Mouse (Mus musculus) forebrain, embryonic 10.5 days (tissue): Measurements from ENCODE around the gene Vmn1r232. TPM values are rescaled to one million over a fixed set of nuclear protein-coding genes. Genes with fewer than 3 reads are reported as not detected.

Experiments used
- DNase-seq: peaks from one replicate; pipeline ENCODE4 v3.0.0-alpha.2; 2017; ENCODE audit warnings: low spot score; ENCODE audit errors: extremely low spot score
- H3K27ac ChIP-seq: fragments of 300-500 bp; sonication (generic); 2 replicates; pipeline ENCODE4 v1.5.1; 2016; ENCODE audit warnings: mild to moderate bottlenecking
- H3K27me3 ChIP-seq: fragments of 300-500 bp; sonication (generic); 2 replicates; pipeline ENCODE4 v1.6.1; 2016; ENCODE audit warnings: mild to moderate bottlenecking; ENCODE audit not compliant: poor library complexity, severe bottlenecking
- H3K36me3 ChIP-seq: fragments of 300-500 bp; sonication (generic); replicated peaks from 2 replicates; pipeline ENCODE4 v1.6.1; 2016; ENCODE audit warnings: mild to moderate bottlenecking, moderate library complexity
- H3K4me1 ChIP-seq: fragments of 300-500 bp; sonication (generic); 2 replicates; pipeline ENCODE4 v1.6.1; 2016
- H3K4me3 ChIP-seq: fragments of 300-500 bp; sonication (generic); 2 replicates; pipeline ENCODE4 v1.5.1; 2016; ENCODE audit warnings: mild to moderate bottlenecking, moderate library complexity
- H3K9me3 ChIP-seq: fragments of 300-500 bp; sonication (generic); 2 replicates; pipeline ENCODE4 v1.6.1; 2016; ENCODE audit warnings: mild to moderate bottlenecking, moderate library complexity
- WGBS: fragments of 180-500 bp; shearing (Covaris S2); methylation state at CpG from one replicate; pipeline ENCODE4 v1.1.7; 2016; 5-methylcytosine and 5-hydroxymethylcytosine counted together
- polyA plus RNA-seq: library from polyadenylated mRNA; unstranded; fragments of >200 nt; fragmentation: Nextera tagmentation; extraction: Ambion mirVana; gene quantifications from 2 replicates; pipeline ENCODE4 v1.2.1, GENCODE M21; 2016

The Vmn1r232 gene
- not detected in 2 replicates for polyA plus RNA-seq

- no peak within 1 kb of the TSS for H3K4me3 ChIP-seq
- H3K9me3 ChIP-seq: peaks cover 6% of the 10 kb centered on the region; the same call in 1 of the 2 replicates
- H3K27ac ChIP-seq: no peak within 1 kb of the TSS
- DNase-seq: no peak
- no peaks in the 10 kb centered on the region for H3K27me3 ChIP-seq
- WGBS: 69% methylated on average over 1 of the region's 1 CpGs
- H3K36me3 ChIP-seq: no peaks in the 10 kb centered on the region
- H3K4me1 ChIP-seq: no peaks in the 10 kb centered on the region
These were observed at the start of gene Vmn1r232 for GRCm38 (mm10) chr17:20919614-20920013. Gene Vmn1r232 (minus strand): TSS chr17:20919714.

DNA sequence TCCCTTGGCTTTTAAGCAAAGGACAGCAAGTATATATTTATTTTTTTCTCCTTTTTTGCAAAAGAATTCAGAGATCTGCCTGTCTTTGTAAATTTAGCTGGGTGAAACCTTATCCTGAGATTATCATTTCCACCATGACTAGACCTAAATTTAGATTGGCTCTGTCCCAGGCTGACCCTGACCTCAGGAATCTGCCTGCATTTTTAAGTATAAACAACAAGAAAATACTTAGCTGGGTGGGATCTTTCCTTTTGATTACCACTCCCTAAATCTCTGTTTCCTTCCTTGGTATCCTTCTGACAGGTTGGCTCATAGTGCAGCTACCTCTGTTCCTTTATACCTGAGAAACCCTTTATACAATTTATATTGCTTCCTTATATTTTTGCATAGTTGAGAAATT lies 47.2 kb upstream of the Vmn1r232 start:
- Histone ChIP-seq H3K27me3 (no peaks in the 10 kb centered on the region), H3K36me3 (peaks cover 88% of the 10 kb centered on the region), H3K4me1 (no peaks in the 10 kb centered on the region), H3K27ac (no peak overlapping the region), H3K9me3 (no peaks in the 10 kb centered on the region), H3K4me3 (no peak overlapping the region)
- no peak for DNase-seq

DNA sequence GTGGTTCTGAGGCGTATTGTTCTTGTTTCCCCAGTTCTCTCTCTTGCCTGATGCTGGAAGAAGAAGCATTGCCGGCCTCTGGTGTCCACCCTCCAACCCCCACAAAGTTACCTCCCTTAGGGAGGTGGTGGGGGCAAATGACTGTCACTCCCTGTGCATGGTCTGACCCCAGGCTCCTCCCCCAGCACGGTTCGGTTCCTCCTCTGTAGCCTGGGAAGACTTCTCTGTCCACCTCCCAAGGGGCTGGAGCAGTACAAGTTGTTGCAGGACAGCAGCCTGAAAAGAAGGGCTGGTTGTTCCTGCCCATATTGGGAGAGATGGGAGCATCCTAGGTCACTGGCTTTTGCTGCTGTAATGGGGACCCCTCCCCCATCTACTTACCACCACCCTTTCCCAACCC lies 45.9 kb upstream of the Vmn1r232 start:
- Histone ChIP-seq H3K27me3 (no peaks in the 10 kb centered on the region), H3K9me3 (no peaks in the 10 kb centered on the region), H3K27ac (no peak overlapping the region), H3K4me3 (no peak overlapping the region), H3K4me1 (no peaks in the 10 kb centered on the region), H3K36me3 (peaks cover 96% of the 10 kb centered on the region)
- DNase-seq: no peak
- 91% methylated on average over 4 of the region's 4 CpGs for WGBS

- Histone ChIP-seq H3K27me3 (no peaks in the 10 kb centered on the region), H3K36me3 (peaks cover 100% of the 10 kb centered on the region), H3K27ac (no peak overlapping the region), H3K4me1 (no peaks in the 10 kb centered on the region), H3K4me3 (no peak overlapping the region), H3K9me3 (no peaks in the 10 kb centered on the region)
- DNase-seq: no peak
- WGBS: 98% methylated on average over 5 of the region's 5 CpGs
These were observed 40.9 kb upstream of the Vmn1r232 start for GRCm38 (mm10) chr17:20960386-20960785.

DNA sequence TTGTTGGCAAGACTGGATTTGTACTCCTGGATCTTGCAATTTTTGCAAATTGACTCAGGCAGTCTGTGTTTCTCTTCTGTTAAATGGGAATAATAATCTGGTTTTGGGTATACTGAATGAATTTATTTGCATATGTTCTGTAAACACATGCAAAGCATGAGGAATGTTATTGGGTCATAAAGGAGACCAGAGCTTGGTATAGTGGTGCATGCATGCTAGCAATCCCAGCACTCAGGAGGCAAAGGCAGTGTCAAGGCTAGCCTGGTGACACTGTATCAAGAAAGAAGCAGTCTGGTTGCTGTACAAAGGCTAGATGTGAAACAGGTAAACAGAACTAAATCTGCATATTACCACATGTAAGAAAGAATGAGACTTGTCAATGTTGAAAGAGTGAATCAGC lies 27.1 kb upstream of the Vmn1r232 start:
- Histone ChIP-seq H3K27ac (peak overlapping the region; percentile 97), H3K27me3 (no peaks in the 10 kb centered on the region), H3K4me3 (peak overlapping the region; percentile 75), H3K9me3 (no peaks in the 10 kb centered on the region), H3K4me1 (peaks cover 37% of the 10 kb centered on the region), H3K36me3 (peaks cover 14% of the 10 kb centered on the region)
- no peak for DNase-seq

- Histone ChIP-seq H3K9me3 (no peaks in the 10 kb centered on the region), H3K36me3 (peaks cover 8% of the 10 kb centered on the region), H3K4me1 (peaks cover 37% of the 10 kb centered on the region), H3K27ac (peak overlapping the region; percentile 97), H3K27me3 (no peaks in the 10 kb centered on the region), H3K4me3 (peak overlapping the region; percentile 75)
- WGBS: 2% methylated on average over 13 of the region's 13 CpGs
- DNase-seq: no peak
These were observed 26.6 kb upstream of the Vmn1r232 start for GRCm38 (mm10) chr17:20946026-20946565.

- peaks cover 3% of the 10 kb centered on the region for H3K36me3 ChIP-seq
- peak within 1 kb of the TSS; percentile 75 for H3K4me3 ChIP-seq
- H3K27me3 ChIP-seq: no peaks in the 10 kb centered on the region
- peak; percentile 94 for DNase-seq
- WGBS: under 1% methylated on average over 69 of the region's 69 CpGs
- H3K9me3 ChIP-seq: no peaks in the 10 kb centered on the region
- H3K27ac ChIP-seq: peak within 1 kb of the TSS; percentile 97
- peaks cover 37% of the 10 kb centered on the region for H3K4me1 ChIP-seq
These were observed 25.7 kb upstream of the Vmn1r232 start, which contains the start of gene Ppp2r1a for GRCm38 (mm10) chr17:20944985-20945891. Gene Ppp2r1a (plus strand): TSS chr17:20945311.

GRCm38 (mm10) chr17:20944226-20944625 lies 24.7 kb upstream of the Vmn1r232 start:
- Histone ChIP-seq H3K4me3 (peak overlapping the region; percentile 75), H3K36me3 (no peaks in the 10 kb centered on the region; the same call in 1 of the 2 replicates), H3K9me3 (no peaks in the 10 kb centered on the region), H3K27me3 (no peaks in the 10 kb centered on the region), H3K27ac (peak overlapping the region; percentile 97), H3K4me1 (peaks cover 36% of the 10 kb centered on the region)
- WGBS: 57% methylated on average over 3 of the region's 3 CpGs
- DNase-seq: no peak

- DNase-seq: no peak
- no peaks in the 10 kb centered on the region for H3K36me3 ChIP-seq
- 70% methylated on average over 2 of the region's 2 CpGs for WGBS
- no peaks in the 10 kb centered on the region for H3K4me1 ChIP-seq
- peaks cover 5% of the 10 kb centered on the region; the same call in 1 of the 2 replicates for H3K9me3 ChIP-seq
- H3K27ac ChIP-seq: no peak within 1 kb of the TSS
- H3K27me3 ChIP-seq: no peaks in the 10 kb centered on the region
- H3K4me3 ChIP-seq: no peak within 1 kb of the TSS
These were observed 14.5 kb downstream of the Vmn1r232 start, which contains the start of gene Vmn1r231 for GRCm38 (mm10) chr17:20904991-20905390. Gene Vmn1r231 (minus strand): TSS chr17:20905091.

Other genes with a start within 250 kb of the Vmn1r232 start
- gene Vmn1r226, start 236.9 kb downstream of the Vmn1r232 start, polyA plus RNA-seq: not detected in 2 replicates
- not detected in 2 replicates for gene Vmn1r227, start 189.9 kb downstream of the Vmn1r232 start, polyA plus RNA-seq
- gene Vmn1r228, start 133.6 kb downstream of the Vmn1r232 start, polyA plus RNA-seq: not detected in 2 replicates
- not detected in 2 replicates for gene Vmn1r229, start 108.2 kb downstream of the Vmn1r232 start, polyA plus RNA-seq
- gene Vmn1r230, start 79.3 kb downstream of the Vmn1r232 start, polyA plus RNA-seq: not detected in 2 replicates
- gene Vmn1r231, start 14.6 kb downstream of the Vmn1r232 start, polyA plus RNA-seq: not detected in 2 replicates
- gene Ppp2r1a, start 25.6 kb upstream of the Vmn1r232 start, polyA plus RNA-seq: 471 and 496 TPM in 2 replicates
- gene Vmn1r233, start 76.8 kb upstream of the Vmn1r232 start, polyA plus RNA-seq: not detected in 2 replicates
- gene Zfp160, start 89.2 kb upstream of the Vmn1r232 start, polyA plus RNA-seq: 15.3 and 15.7 TPM in 2 replicates